Mouse (Mus musculus): ENCODE data around the gene Olfr937. TPM values are rescaled to one million over a fixed set of nuclear protein-coding genes. Genes with fewer than 3 reads are reported as not detected.

Olfr937 gene
- total RNA-seq (2012; rRNA removed): not detected in 2 replicates
- not detected in 2 replicates for total RNA-seq (2014; rRNA removed)
- not detected in 2 replicates for polyA plus RNA-seq (2012; ENCODE audit: insufficient read length, low read depth)

DNA sequence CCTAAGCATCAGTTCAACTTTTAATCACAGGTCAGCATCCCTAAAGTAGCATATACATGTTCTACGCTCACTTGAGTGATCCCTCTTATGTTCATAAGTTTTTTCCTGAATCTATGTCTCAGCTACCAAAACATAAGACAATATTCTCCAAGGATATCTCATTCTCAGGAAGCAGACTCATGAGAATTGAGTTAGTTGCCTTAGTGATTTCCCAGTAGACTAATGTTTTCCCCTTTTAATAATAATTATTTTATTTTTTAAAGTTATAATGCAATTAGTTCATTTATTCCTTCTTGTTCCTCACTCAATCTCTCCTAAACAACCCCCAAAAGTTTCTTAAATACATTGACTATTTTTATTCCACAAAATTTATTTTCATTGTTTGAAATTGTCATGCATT is at the start of gene Olfr937:
TSS of gene Olfr937 (minus strand) at position 101 of the 400 bp plus-strand sequence.
- in situ Hi-C loops (cut with MboI; ENCODE audit: low pct_ligation_motif_present, low pct_unique_long_range_greater_than_20kb, low sequenced_read_pairs) (no loop called here), dilution Hi-C loops (cut with MboI; ENCODE audit: extremely low pct_ligation_motif_present, extremely low pct_unique_long_range_greater_than_20kb, low sequenced_read_pairs) (no loop called here)
- Histone ChIP-seq H3K27me3 (replicated peaks) (no peaks in the 10 kb centered on the region), H3K36me3 (replicated peaks in 1 of 2; ENCODE audit: control insufficient read depth in 1 of 2, insufficient read depth in 1 of 2, low read length in 1 of 2) (no peaks in the 10 kb centered on the region), H3K79me2 (replicated peaks; ENCODE audit: control insufficient read depth, extremely low read depth, insufficient read depth, poor library complexity, severe bottlenecking) (no peaks in the 10 kb centered on the region), H3K4me2 (ENCODE audit: insufficient read depth, low read depth, poor library complexity, severe bottlenecking) (no peak within 1 kb of the TSS), H3K9ac (ENCODE audit: insufficient read depth, low read depth) (no peak within 1 kb of the TSS), H3K4me3 (replicated peaks in 1 of 3; ENCODE audit: low read depth in 2 of 3, low read length in 2 of 3, poor library complexity in 1 of 3) (no peak within 1 kb of the TSS), H3K4me1 (ENCODE audit: control insufficient read depth in 1 of 2, insufficient read depth in 2 of 2) (no peaks in the 10 kb centered on the region), H3K9me3 (replicated peaks; ENCODE audit: low read length) (no peaks in the 10 kb centered on the region), H3K27ac (ENCODE audit: insufficient read depth, low read depth) (no peak within 1 kb of the TSS)
- DNase-seq (ENCODE audit: extremely low read depth): no peak
- TF ChIP-seq CHD2 (IDR thresholded peaks at IDR 0.05; ENCODE audit: low read length) (no peak), POLR2AphosphoS2 (IDR thresholded peaks at IDR 0.05; ENCODE audit: low read depth, low read length) (no peak), RCOR1 (conservative IDR thresholded peaks at IDR 0.05; ENCODE audit: low read depth, low read length) (no peak), ZNF384 (IDR thresholded peaks at IDR 0.05; ENCODE audit: low read depth, low read length) (no peak), UBTF (IDR thresholded peaks at IDR 0.05; ENCODE audit: low read depth, low read length) (no peak)

DNA sequence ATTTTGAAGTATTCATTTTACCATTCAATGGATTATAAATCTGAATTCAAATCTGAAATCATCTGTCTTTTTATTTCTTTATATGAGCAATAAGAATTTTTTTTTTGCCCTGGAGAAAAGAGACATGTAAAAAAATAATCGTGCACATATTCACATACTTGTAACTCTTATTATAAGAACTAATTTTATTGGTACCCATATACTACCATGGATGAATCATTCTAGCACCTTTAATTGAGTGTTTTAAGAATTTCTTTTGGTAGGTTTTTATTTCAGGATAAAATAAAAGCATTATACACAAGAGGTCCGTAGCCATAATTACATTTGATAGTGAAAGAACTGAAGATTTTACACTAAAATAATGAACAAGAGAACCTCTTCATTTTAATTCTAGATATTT is 14.0 kb upstream of the Olfr937 start, which contains the start of gene Olfr938:
TSS of gene Olfr938 (minus strand) at position 101 of the 400 bp plus-strand sequence.
- H3K9ac ChIP-seq (ENCODE audit: insufficient read depth, low read depth): no peak within 1 kb of the TSS
- in situ Hi-C loops (cut with MboI; ENCODE audit: low pct_ligation_motif_present, low pct_unique_long_range_greater_than_20kb, low sequenced_read_pairs) (no loop called here), dilution Hi-C loops (cut with MboI; ENCODE audit: extremely low pct_ligation_motif_present, extremely low pct_unique_long_range_greater_than_20kb, low sequenced_read_pairs) (no loop called here)
- no peak within 1 kb of the TSS for H3K4me3 ChIP-seq (replicated peaks in 1 of 3; ENCODE audit: low read depth in 2 of 3, low read length in 2 of 3, poor library complexity in 1 of 3)
- no peak within 1 kb of the TSS for H3K4me2 ChIP-seq (ENCODE audit: insufficient read depth, low read depth, poor library complexity, severe bottlenecking)
- TF ChIP-seq BHLHE40 (IDR thresholded peaks at IDR 0.05; ENCODE audit: low read depth, low read length) (no peak), MXI1 (IDR thresholded peaks at IDR 0.05; ENCODE audit: low read depth, low read length) (no peak), TBP (conservative IDR thresholded peaks at IDR 0.05; ENCODE audit: low read depth, low read length) (no peak), UBTF (IDR thresholded peaks at IDR 0.05; ENCODE audit: low read depth, low read length) (no peak), IRF4 (IDR thresholded peaks at IDR 0.05; ENCODE audit: low read depth, low read length) (no peak), MAX (IDR thresholded peaks at IDR 0.05; ENCODE audit: low read length) (no peak), JUN (IDR thresholded peaks at IDR 0.05; ENCODE audit: insufficient read depth, low read depth, low read length) (no peak), PAX5 (IDR thresholded peaks at IDR 0.05; ENCODE audit: low read length) (no peak), GABPA (IDR thresholded peaks at IDR 0.05; ENCODE audit: insufficient replicate concordance, low read depth, low read length) (no peak), KAT2A (IDR thresholded peaks at IDR 0.05; ENCODE audit: insufficient replicate concordance, low read length) (no peak), SIN3A (IDR thresholded peaks at IDR 0.05; ENCODE audit: low read length) (no peak)
- H3K27ac ChIP-seq (ENCODE audit: insufficient read depth, low read depth): no peak within 1 kb of the TSS
- H3K27me3 ChIP-seq (replicated peaks): no peaks in the 10 kb centered on the region
- H3K9me3 ChIP-seq (replicated peaks; ENCODE audit: low read length): no peaks in the 10 kb centered on the region
- no peaks in the 10 kb centered on the region for H3K4me1 ChIP-seq (ENCODE audit: control insufficient read depth in 1 of 2, insufficient read depth in 2 of 2)
- no peaks in the 10 kb centered on the region for H3K79me2 ChIP-seq (replicated peaks; ENCODE audit: control insufficient read depth, extremely low read depth, insufficient read depth, poor library complexity, severe bottlenecking)
- H3K36me3 ChIP-seq (replicated peaks in 1 of 2; ENCODE audit: control insufficient read depth in 1 of 2, insufficient read depth in 1 of 2, low read length in 1 of 2): no peaks in the 10 kb centered on the region
- DNase-seq (ENCODE audit: extremely low read depth): no peak
